Mouse (Mus musculus) adrenal gland, postnatal 10 days (tissue): ENCODE data around the gene Msi2. TPM values are rescaled to one million over a fixed set of nuclear protein-coding genes. Genes with fewer than 3 reads are reported as not detected.

ENCODE experiments used
- DNase-seq: peaks from one replicate; pipeline ENCODE4 v3.0.0; 2021; ENCODE audit warnings: mixed read lengths
- total RNA-seq, 2 experiments: library from RNA; stranded (reverse); gene quantifications; 2 replicates each; pipeline ENCODE4 v1.2.3; 2021

The Msi2 gene
- total RNA-seq, 2 experiments from 2014 or later: 149 to 152 TPM

- no peak for DNase-seq
Measured at GRCm38 (mm10) chr11:88588688-88589210, 129.6 kb downstream of the Msi2 start.

GRCm38 (mm10) chr11:88587710-88588109 is 130.6 kb downstream of the Msi2 start:
- DNase-seq: no peak

DNA sequence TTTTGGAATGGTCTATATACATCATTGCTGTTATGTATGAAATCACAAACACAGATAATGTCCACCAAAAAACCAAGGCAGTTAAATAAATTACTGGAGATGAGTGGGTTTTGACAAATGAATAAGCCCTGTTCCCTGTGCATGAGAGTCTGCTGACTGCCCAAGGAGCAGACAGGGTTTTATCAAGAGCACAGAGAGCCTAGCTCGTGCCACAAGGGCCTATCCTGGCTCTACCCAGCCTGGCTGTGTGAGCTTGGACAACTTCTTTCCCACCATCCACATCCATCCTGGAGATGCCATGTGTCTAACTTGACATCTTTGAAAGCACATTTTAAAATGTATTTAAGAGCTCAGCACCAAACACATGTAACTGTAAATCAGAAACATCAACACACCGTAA is 132.4 kb downstream of the Msi2 start:
- no peak for DNase-seq

DNA sequence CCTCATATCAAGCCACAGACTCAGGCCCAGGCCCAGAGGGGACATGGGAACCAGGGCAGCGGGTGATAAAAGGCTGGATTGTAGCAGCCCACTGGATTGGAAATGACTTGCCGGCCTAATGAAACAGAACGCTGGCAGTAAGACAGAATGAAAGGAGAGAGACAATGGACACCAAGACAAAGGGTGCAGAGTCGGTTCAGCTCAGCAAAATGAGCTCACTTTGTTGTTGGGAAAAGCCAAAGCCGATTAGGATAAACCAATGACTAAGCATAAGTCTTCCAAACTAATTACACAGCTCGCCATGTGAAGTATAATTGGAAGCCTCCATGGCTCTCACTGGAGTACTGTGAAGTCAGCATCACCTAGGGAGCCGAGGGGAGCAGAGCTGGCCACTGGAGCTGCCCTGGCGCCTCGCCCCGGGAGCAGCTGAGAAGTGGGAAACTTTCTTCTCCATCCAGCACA is 133.1 kb downstream of the Msi2 start:
- DNase-seq: no peak

DNA sequence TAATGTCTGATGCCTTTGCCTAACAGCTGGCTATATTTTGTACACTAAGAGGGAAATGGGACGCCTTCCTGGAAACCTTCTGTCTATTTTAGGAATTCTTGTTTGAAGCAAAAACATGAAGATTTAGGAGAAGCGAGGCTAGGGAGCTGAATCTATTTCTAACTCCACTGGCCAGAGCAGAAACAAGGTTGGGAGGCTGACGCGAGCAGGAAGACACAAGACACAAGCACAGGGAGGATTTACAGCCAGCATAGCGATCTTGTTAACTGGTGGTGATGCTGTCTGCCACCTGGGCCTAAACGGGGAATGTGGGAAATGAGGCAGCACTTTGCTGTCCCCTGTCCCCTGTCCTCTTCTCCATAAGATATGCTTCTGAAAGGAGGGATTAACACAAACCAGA is 134.4 kb downstream of the Msi2 start:
- DNase-seq: no peak

- no peak for DNase-seq
Measured at GRCm38 (mm10) chr11:88583259-88583833, 135.0 kb downstream of the Msi2 start.

DNA sequence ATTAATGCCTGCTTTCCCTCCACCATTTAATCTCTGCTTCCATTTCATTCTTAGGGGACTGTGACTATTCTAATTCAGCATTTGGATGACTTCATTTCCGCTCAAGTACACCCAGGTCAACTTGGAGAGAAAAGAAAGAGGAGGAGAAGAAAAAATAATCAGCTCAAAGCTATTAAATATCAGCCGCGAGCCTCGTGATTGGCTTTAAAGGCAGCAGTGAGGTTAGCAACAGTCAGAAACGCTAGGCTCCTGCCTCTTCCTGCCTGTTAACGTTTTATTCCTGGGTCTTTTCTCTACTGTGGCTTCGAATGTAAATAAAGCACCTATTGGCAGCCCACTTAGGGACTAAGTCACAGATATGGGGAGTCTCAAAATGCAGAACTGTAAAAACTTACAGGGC is 135.5 kb downstream of the Msi2 start:
- DNase-seq: no peak

DNA sequence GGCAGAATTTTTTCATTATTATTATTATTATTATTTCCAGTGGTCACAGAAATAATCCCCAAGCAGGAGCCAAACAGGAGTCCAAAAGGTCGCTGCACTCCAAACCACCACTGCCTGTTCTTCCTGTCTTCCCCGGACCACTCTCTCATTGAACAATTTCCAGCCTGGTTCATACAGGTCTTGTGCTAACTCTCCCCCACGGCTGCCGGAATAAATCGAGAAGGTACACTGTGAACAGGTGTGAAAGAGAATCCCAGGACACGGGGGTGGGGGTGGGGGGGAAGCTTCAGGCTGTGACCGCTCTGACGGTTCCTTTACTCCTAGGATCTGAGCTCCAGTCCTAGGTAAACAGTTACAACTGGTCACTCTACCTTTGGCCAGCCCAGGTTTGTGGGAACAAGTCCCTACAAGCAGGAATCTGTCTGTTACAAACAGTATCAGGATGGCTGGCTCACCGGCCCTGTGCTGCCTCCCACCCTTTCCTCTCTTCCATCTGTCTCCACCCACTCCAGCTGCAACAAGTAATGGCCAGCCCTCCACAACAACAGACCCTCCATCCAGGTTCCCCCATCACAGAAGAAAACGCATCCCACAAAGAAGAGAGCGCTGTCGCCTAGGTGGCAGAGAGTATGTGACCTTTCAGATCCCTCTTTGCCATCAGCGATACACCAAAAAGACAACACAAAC is 136.1 kb downstream of the Msi2 start:
- DNase-seq: no peak

DNA sequence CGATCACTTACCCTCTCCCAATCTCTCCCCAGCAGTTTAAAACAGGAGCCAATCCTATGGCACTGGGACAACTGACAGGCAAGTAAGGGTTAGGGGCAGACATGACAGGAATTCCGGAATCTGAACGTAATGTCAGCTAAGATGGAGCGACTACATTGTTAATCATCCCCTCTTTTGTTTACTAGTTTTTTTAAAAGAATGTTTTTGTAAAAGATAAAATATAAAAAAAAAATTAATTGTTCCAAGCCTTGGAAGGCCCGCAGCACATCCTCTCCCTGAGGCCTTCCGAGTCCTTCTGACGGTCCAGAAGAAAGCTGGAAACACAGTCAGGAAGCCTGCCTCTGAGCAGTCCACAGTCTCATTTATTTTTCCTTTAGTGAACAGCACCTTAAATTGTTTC is 136.9 kb downstream of the Msi2 start:
- DNase-seq: no peak

DNA sequence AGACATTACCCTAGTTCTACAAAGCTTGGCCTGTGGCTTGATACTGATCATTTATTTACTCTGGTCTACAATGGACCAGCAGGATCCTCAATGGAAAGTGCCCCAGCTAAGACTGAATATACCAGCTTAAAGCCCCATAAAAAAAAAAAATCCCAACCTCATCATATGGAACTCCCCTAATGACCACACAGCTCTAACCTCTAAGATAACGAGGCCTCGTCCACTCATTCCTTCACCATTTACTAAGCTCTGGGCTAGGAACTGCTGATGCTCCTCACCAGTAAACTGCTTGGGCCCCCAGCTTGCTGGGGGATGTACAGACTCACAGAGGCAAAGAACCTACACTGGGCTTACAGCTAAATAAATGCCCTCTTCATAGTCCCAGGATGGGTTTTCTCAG is 139.6 kb downstream of the Msi2 start:
- DNase-seq: no peak

DNA sequence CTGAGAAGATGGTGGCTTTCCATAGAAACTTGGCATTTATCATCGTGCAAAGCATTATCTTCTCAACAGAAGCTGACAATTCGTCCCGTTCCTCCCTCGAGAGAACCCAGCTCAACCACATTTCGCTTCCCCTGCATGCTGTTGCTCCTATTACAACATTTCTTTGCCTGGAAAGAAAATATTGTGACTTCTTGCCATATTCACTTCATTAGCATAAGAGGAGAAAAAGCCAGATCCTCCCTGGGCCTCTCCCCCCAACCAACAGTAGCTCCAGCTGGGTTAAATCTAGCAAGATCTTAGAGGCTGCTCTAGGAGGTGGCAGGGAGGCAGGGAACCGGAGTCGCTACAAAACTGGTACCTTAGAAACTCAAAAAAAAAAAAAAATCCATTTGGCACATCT is 141.2 kb downstream of the Msi2 start:
- no peak for DNase-seq

DNA sequence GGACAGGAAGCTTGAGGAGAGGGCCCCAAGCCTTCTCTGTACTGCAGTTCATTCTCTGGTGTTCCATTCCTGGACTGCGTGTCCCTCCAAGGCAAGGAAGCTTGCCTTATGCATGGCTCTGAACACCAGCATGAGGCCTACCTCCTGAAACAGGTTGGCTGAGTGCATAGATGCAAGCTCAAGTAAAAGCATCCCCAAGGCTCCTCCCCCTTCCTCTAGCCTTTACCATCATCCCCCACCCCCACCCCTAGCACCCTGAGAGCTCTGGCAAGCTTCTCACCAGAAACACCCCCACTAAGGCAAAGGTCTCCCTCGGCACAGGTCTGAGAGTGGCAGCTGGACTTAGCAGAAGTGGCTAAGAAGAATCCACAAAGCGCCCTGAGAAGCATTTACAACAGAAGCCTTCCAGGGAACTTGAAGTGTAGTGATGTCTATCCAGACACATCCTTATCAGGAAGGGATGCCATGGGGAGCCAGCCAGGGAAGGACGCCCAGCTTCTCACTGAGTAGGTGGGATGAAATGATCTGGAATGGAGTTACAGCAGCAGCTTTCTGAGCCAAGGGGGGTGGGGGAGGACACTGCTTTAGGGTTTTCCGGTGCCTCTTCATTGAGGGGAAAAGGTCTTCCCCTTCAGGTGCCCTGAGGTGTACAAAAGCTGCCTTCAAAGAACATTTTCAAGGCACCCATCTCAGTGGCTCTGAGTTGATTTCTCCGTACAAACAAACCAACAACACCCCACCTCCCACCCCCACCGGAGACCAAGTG is 141.9 kb downstream of the Msi2 start:
- DNase-seq: no peak

DNA sequence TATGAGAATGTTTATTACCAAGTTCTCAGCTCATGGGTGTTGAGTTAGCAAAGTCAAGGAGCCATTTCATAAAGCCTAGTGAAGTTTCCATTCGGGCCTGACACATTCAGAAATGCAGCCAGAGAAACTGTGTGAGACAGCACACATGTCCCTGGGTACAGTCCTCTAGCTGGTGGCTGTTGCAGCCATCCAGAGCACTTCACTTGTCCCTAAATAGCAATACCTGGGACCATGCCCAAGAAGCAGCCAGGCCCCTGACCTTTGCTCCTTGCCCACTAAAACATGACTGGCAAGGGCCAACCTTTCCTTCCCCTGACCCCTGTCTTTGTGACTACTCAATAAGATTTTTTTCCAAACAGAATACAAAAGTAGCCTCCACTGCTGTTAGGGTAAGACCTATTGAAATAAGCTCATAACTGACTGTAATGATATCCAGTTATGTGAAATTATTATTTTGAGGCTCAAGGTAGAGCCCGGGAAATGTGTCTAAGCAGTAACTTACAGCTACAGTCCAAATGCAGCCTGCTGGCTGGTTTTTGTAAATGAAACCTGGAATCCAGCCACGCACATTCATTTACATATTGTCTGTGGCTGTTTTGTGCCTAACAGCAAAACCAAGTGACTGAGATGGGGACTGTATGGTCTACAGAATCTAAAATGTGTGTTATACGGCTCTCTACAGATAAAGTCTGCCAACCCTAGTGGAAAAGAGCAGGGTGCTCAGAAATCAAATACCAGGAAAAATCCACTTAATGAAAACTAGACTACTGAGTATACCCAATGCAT is 143.5 kb downstream of the Msi2 start:
- DNase-seq: no peak

DNA sequence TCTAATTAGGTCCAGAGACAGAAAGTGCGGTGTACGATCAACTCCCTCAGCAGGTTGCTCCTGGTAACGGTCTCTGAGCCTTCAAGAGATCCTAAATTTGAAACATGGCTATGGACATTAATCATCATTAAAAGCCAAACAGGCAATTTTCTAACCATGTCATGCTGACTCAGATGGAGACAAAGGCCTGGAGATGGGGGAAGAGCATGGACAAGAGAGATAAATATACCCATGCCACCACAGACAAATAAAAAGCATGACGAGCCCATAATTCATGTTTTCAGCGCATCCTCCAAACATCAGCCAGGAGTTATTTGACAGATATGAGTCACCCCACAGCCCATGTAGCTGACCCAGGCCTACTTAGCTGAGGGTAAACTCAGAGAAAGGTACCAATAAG is 145.3 kb downstream of the Msi2 start:
- no peak for DNase-seq

GRCm38 (mm10) chr11:88572461-88572860 is 145.9 kb downstream of the Msi2 start:
- DNase-seq: no peak

DNA sequence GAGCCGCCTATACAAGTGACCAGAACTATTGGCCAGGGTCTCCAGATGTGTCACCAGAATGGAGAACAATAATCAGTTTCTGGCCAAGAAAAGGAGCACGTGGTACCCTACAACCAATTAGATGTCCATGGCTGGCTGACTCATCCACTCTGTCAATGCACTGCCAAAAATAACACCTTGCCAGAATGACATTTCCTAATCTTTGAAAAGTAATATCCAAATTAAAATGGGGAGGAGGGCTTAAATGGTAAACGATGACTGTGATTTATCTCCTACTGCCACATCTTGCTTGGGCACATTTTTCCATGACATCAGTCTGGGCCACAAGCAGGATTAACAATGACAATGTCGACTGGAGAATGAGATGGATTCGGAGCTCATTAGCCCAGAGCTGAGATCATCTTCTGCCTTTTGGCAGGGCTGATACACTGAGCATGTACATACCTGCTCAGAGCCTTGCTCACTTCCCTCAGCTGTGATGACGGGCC is 147.6 kb downstream of the Msi2 start:
- DNase-seq: peak; percentile 29

DNA sequence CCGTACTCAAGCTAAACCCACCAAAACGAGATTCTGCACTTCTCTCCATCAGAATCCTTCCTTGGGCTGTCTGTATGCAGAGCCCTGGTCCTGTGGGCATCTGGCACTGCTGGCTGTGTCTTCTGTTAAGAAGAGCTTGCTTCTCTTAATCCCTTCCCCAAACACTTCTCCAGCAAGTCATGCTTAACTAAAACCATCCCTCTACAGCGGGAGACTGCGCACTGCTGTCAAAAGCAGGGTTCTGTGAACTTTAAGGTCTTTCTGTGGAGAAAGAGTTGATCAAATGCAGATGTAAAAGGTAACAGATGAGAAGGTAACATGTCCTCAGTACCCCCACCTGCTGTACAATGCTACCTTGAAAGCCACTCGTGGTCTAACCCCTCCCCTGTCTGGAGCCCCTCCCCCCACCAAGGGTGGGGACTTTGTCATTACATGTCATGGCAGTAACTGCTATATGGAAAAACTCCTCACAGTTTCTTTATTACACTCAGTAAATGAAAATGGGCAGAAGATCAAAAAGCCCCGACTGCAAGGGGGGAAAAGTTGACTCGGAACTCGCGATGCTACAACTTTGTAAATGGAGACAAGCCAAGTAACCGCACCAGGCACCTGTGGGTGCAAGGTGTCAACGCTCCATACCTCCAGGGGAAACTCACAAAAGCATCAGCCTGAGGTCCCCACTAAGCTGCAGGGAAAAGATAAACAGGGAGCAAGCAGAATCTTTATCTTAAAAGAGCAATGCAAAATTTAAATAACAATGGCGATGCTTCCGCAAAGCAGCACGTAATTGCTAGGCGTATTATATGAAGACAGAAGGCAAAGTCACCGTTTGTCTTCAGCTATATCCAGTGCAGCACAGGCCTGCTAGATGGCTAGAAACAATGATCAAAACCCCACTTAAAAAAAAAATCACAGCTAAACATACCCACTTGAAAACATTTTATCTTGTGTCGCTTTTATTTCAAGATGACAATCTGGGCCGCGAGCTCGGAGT is 151.4 kb downstream of the Msi2 start:
- no peak for DNase-seq

- no peak for DNase-seq
Measured at GRCm38 (mm10) chr11:88564810-88565209, 153.5 kb downstream of the Msi2 start.

DNA sequence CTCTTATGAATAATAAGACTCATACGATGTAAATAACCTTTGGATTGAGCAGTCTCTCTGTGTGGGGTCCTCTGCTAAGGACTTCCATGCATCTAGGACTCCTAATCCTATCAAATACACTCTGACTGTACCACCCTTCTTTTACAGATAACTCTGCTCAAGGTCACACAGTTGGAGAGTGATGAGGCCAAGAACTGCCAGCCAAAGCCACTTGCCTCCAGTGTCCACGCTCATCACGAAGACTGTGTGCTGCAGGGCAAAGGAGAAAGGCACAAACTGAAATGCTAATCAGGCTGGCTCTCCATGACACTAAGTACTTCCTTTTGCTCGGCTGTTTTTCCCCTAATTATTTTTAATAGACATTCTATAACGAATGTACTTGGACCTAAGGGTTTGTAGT is 153.9 kb downstream of the Msi2 start:
- DNase-seq: no peak

- no peak for DNase-seq
Measured at GRCm38 (mm10) chr11:88561191-88561590, 157.1 kb downstream of the Msi2 start.

DNA sequence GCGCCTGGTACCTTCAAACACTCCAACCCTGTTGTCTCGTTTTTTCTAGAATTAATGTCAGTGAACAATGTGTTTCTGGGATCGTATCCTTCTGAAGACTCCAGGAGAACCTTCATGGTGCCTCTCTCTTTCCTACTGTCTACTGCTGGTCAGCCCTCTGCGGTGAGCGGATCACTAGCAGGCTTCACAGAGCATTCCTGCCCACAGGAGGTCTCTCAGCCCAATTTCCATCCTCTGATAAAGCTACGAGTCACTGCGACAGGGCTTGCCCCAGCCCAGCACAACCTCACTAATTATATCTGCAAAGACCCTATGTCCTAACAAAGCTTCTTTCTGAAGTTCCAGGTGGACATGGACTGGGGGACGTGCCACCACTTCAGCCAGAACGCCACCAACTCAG is 157.7 kb downstream of the Msi2 start:
- no peak for DNase-seq
